Mouse (Mus musculus) embryonic facial prominence, embryonic 14.5 days (tissue): ENCODE results near the gene Elovl5. TPM values are rescaled to one million over a fixed set of nuclear protein-coding genes. Genes with fewer than 3 reads are reported as not detected.
A peak's percentile ranks its signal among the peaks of the same experiment; 100 is the strongest.

Experiments
- ATAC-seq: fragments of 200-750 bp; cut with Nextera tagmentation; 2 replicates; pipeline ENCODE4 v1.8.0; 2017; ENCODE audit warnings: low read depth, moderate number of reproducible peaks, moderate TSS enrichment
- DNase-seq: peaks from one replicate; pipeline ENCODE4 v3.0.0-alpha.2; 2015; ENCODE audit warnings: low spot score
- H3K27ac ChIP-seq: fragments of 300-500 bp; sonication (generic); replicated peaks from 2 replicates; pipeline ENCODE4 v1.5.1; 2014; ENCODE audit warnings: low read depth, mild to moderate bottlenecking, low read length, moderate library complexity
- H3K27me3 ChIP-seq: fragments of 300-500 bp; sonication (generic); replicated peaks from 2 replicates; pipeline ENCODE4 v1.6.1; 2014; ENCODE audit warnings: low read length; ENCODE audit not compliant: control insufficient read depth, insufficient read depth
- H3K36me3 ChIP-seq: fragments of 300-500 bp; sonication (generic); 2 replicates; pipeline ENCODE4 v1.6.1; 2014; ENCODE audit warnings: low read length, mixed read lengths; ENCODE audit not compliant: control insufficient read depth, insufficient read depth
- H3K4me1 ChIP-seq: fragments of 300-500 bp; sonication (generic); 2 replicates; pipeline ENCODE4 v1.6.1; 2014; ENCODE audit warnings: antibody characterized with exemption, low read length; ENCODE audit not compliant: control insufficient read depth, insufficient read depth
- H3K4me2 ChIP-seq: fragments of 300-500 bp; sonication (generic); 2 replicates; pipeline ENCODE4 v1.6.1; 2014; ENCODE audit warnings: low read depth, mild to moderate bottlenecking, low read length, moderate library complexity, mixed read lengths
- H3K4me3 ChIP-seq: fragments of 300-500 bp; sonication (generic); 2 replicates; pipeline ENCODE4 v1.5.1; 2014; ENCODE audit warnings: low read depth, mild to moderate bottlenecking, low read length
- H3K9ac ChIP-seq: fragments of 300-500 bp; sonication (generic); 2 replicates; pipeline ENCODE4 v1.6.1; 2014; ENCODE audit warnings: low read depth, mild to moderate bottlenecking, low read length, moderate library complexity, mixed read lengths
- H3K9me3 ChIP-seq: fragments of 300-500 bp; sonication (generic); 2 replicates; pipeline ENCODE4 v1.6.1; 2016; ENCODE audit warnings: low read length; ENCODE audit not compliant: control insufficient read depth
- WGBS: fragments of 180-500 bp; shearing (Covaris S2); extraction: QIAGEN DNeasy Blood & Tissue Kit; methylation state at CpG from one replicate; pipeline ENCODE4 v1.1.7; 2014; 5-methylcytosine and 5-hydroxymethylcytosine counted together
- polyA plus RNA-seq: library from polyadenylated mRNA; unstranded; fragments of >200 nt; fragmentation: Nextera tagmentation; extraction: Ambion mirVana; gene quantifications from 2 replicates; pipeline ENCODE4 v1.2.1, GENCODE M21; 2014

Elovl5 gene
- polyA plus RNA-seq, 1 experiment from 2014 or later, result 74.2 TPM

GRCm38 (mm10) chr9:77935818-77936611, 18.9 kb downstream of the Elovl5 start:
- no peak; the same call in 1 of the 2 replicates for ATAC-seq
- peaks cover 19% of the 10 kb centered on the region for H3K4me1 ChIP-seq

GRCm38 (mm10) chr9:77937875-77938274, 20.7 kb downstream of the Elovl5 start:
- Histone ChIP-seq H3K9me3 (no peaks in the 10 kb centered on the region), H3K36me3 (no peaks in the 10 kb centered on the region), H3K27ac (no peak overlapping the region), H3K4me3 (no peak overlapping the region), H3K9ac (no peak overlapping the region), H3K27me3 (no peaks in the 10 kb centered on the region), H3K4me2 (no peak overlapping the region), H3K4me1 (peaks cover 19% of the 10 kb centered on the region)
- WGBS, result 71% methylated on average over 11 of the region's 11 CpGs
- DNase-seq (no peak), ATAC-seq (no peak)

More at GRCm38 (mm10) chr9:77935818-77936611, 18.9 kb downstream of the Elovl5 start:
- 55% methylated on average over 10 of the region's 10 CpGs for WGBS
- H3K27me3 ChIP-seq, result no peaks in the 10 kb centered on the region
- H3K9ac ChIP-seq, result no peak overlapping the region
- no peak overlapping the region for H3K4me2 ChIP-seq
- no peak overlapping the region for H3K4me3 ChIP-seq
- H3K9me3 ChIP-seq, result no peaks in the 10 kb centered on the region
- no peak overlapping the region for H3K27ac ChIP-seq
- H3K36me3 ChIP-seq, result no peaks in the 10 kb centered on the region
- peak; percentile 66 for DNase-seq

- no peaks in the 10 kb centered on the region for H3K9me3 ChIP-seq
- 0 out of 2 replicates have a peak overlapping the region, but pooled peaks have one; percentile 45 for H3K9ac ChIP-seq
- H3K36me3 ChIP-seq, result no peaks in the 10 kb centered on the region
- no peak overlapping the region for H3K4me3 ChIP-seq
- ATAC-seq (peak; percentile 50; the same call in 1 of the 2 replicates), DNase-seq (peak; percentile 87)
- 45% methylated on average over 13 of the region's 13 CpGs for WGBS
- peak overlapping the region; percentile 31; the same call in 1 of the 2 replicates for H3K4me2 ChIP-seq
- peak overlapping the region; percentile 74 for H3K27ac ChIP-seq
- no peaks in the 10 kb centered on the region for H3K27me3 ChIP-seq
- peaks cover 19% of the 10 kb centered on the region for H3K4me1 ChIP-seq
Measured at GRCm38 (mm10) chr9:77938761-77939553, 21.8 kb downstream of the Elovl5 start.

GRCm38 (mm10) chr9:77939554-77939920, 22.4 kb downstream of the Elovl5 start:
- ATAC-seq (no peak), DNase-seq (no peak)
- Histone ChIP-seq H3K27me3 (no peaks in the 10 kb centered on the region), H3K4me2 (peak overlapping the region; percentile 31; the same call in 1 of the 2 replicates), H3K36me3 (no peaks in the 10 kb centered on the region), H3K4me3 (no peak overlapping the region), H3K9me3 (no peaks in the 10 kb centered on the region), H3K4me1 (peaks cover 19% of the 10 kb centered on the region), H3K9ac (no peak overlapping the region), H3K27ac (peak overlapping the region; percentile 49)
- WGBS, result 51% methylated on average over 5 of the region's 5 CpGs

- WGBS, result 28% methylated on average over 6 of the region's 6 CpGs
- no peaks in the 10 kb centered on the region for H3K9me3 ChIP-seq
- H3K9ac ChIP-seq, result no peak overlapping the region
- no peak overlapping the region for H3K27ac ChIP-seq
- no peaks in the 10 kb centered on the region for H3K27me3 ChIP-seq
- H3K4me3 ChIP-seq, result no peak overlapping the region
- DNase-seq (no peak), ATAC-seq (no peak)
- H3K36me3 ChIP-seq, result no peaks in the 10 kb centered on the region
- H3K4me1 ChIP-seq, result peaks cover 23% of the 10 kb centered on the region
- no peak overlapping the region for H3K4me2 ChIP-seq
Measured at GRCm38 (mm10) chr9:77941058-77941457, 23.9 kb downstream of the Elovl5 start.

GRCm38 (mm10) chr9:77941836-77942235, 24.7 kb downstream of the Elovl5 start:
- Histone ChIP-seq H3K36me3 (no peaks in the 10 kb centered on the region), H3K9me3 (no peaks in the 10 kb centered on the region), H3K4me1 (peaks cover 26% of the 10 kb centered on the region), H3K4me2 (no peak overlapping the region), H3K27me3 (no peaks in the 10 kb centered on the region), H3K27ac (no peak overlapping the region), H3K4me3 (no peak overlapping the region), H3K9ac (no peak overlapping the region)
- 73% methylated on average over 9 of the region's 9 CpGs for WGBS
- DNase-seq, result no peak
- no peak for ATAC-seq

GRCm38 (mm10) chr9:77942411-77942810, 25.2 kb downstream of the Elovl5 start:
- no peaks in the 10 kb centered on the region for H3K27me3 ChIP-seq
- H3K9me3 ChIP-seq, result no peaks in the 10 kb centered on the region
- no peak overlapping the region for H3K4me2 ChIP-seq
- ATAC-seq, result no peak
- no peak overlapping the region for H3K9ac ChIP-seq
- no peak overlapping the region for H3K4me3 ChIP-seq
- H3K4me1 ChIP-seq, result peaks cover 26% of the 10 kb centered on the region
- 80% methylated on average over 10 of the region's 10 CpGs for WGBS
- no peaks in the 10 kb centered on the region for H3K36me3 ChIP-seq
- no peak overlapping the region for H3K27ac ChIP-seq
- no peak for DNase-seq

- no peak for ATAC-seq
- no peak for DNase-seq
- H3K4me2 ChIP-seq, result no peak overlapping the region
- no peaks in the 10 kb centered on the region for H3K9me3 ChIP-seq
- H3K4me3 ChIP-seq, result no peak overlapping the region
- WGBS, result 78% methylated on average over 2 of the region's 2 CpGs
- no peaks in the 10 kb centered on the region for H3K36me3 ChIP-seq
- H3K4me1 ChIP-seq, result peaks cover 23% of the 10 kb centered on the region
- no peak overlapping the region for H3K27ac ChIP-seq
- no peak overlapping the region for H3K9ac ChIP-seq
- no peaks in the 10 kb centered on the region for H3K27me3 ChIP-seq
Measured at GRCm38 (mm10) chr9:77943316-77943715, 26.2 kb downstream of the Elovl5 start.
